8 mouse cellular contexts compared by ENCODE assay signal in the genomic region with DNA sequence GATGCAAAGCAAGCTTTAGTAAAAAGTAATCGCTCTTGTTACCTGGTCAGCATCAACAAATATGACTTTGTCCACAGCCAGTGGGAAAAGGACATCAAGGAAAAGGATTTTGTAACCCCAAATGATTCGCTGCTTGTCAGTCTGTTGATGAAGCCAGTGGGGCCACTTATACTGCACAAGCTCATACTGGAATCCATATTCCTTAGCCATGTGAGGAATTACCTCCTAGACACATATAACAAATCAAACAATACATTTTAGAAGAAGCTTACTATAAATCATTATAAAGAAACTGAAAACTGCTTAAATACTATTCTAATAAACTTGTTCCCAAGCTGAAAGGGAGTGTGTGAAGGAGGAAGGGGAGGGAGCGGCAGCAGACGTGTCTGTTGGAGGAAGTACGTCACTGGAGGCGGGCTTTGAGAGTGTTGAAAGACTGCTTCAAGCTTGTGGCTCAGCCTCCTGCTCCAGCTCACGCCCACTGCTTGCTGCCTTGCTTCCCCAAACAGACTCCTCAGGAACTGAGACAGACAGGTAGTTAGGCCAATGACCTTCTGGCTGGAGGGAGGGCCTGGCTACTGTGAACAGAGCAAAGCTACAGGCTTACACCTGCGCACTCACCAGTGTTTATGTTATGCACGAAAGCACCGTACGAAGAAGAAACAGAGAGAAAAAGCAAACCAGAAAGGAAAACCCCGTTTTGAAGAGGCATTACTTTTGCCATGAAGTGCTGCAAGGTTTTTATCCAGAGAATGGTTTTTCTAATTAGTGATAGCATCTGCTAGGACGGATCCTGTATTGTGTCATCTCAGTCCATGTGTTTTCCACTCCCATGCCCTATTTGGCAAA.
DNase-seq lines count a peak whose midpoint lies in the region; ATAC-seq and TF ChIP-seq lines count a peak whose summit lies in the region.

No protein-coding gene starts in this region.

- H3K27me3 ChIP-seq in embryonic facial prominence, embryonic 12.5 days = no peaks in the 10 kb centered on the region
- no peaks in the 10 kb centered on the region for H3K27me3 ChIP-seq in intestine, postnatal 0 days (replicated peaks; ENCODE audit: control insufficient read depth, insufficient read depth, low read length)
- H3K27me3 ChIP-seq in midbrain, embryonic 10.5 days (ENCODE audit: low read depth, poor library complexity, severe bottlenecking) = no peaks in the 10 kb centered on the region

- peak; percentile 100 for ATAC-seq in embryonic facial prominence, embryonic 12.5 days (ENCODE audit: insufficient number of reproducible peaks, insufficient read depth, low FRiP score, low TSS enrichment)
- ATAC-seq in granulocyte monocyte progenitor cell, adult 5-6 weeks (replicated peaks; ENCODE audit: poor library complexity, severe bottlenecking) = peak; percentile 97
- peak; percentile 99 for ATAC-seq in intestine, postnatal 0 days

- DNase-seq in adrenal gland, postnatal 36 days = peak; percentile 96 to 97
- DNase-seq in left cerebral cortex, postnatal 36 days (ENCODE audit: low spot score in 2 of 2) = peak; percentile 93 to 96
- DNase-seq in midbrain, embryonic 10.5 days (ENCODE audit: low spot score) = peak; percentile 96
- DNase-seq in right cerebral cortex, postnatal 4 days = peak; percentile 90
- peak; percentile 98 for DNase-seq in yolk sac, embryonic 10.5 days (ENCODE audit: low spot score)

- no peaks in the 10 kb centered on the region for H3K9me3 ChIP-seq in embryonic facial prominence, embryonic 12.5 days
- H3K9me3 ChIP-seq in intestine, postnatal 0 days (ENCODE audit: control insufficient read depth) = no peaks in the 10 kb centered on the region
- 0 out of 2 replicates have a peak, but pooled peaks cover 4% of the 10 kb centered on the region for H3K9me3 ChIP-seq in midbrain, embryonic 10.5 days (replicated peaks)

- peak overlapping the region; percentile 58 for H3K27ac ChIP-seq in embryonic facial prominence, embryonic 12.5 days
- H3K27ac ChIP-seq in intestine, postnatal 0 days (ENCODE audit: low read depth, low read length) = peak overlapping the region; percentile 75
- peak overlapping the region; percentile 69 for H3K27ac ChIP-seq in midbrain, embryonic 10.5 days (replicated peaks)

- intact Hi-C loops in left cerebral cortex, postnatal 36 days (cut with DNase I) = no loop called here

- H3K4me1 ChIP-seq in embryonic facial prominence, embryonic 12.5 days = no peaks in the 10 kb centered on the region
- H3K4me1 ChIP-seq in intestine, postnatal 0 days (replicated peaks; ENCODE audit: control insufficient read depth, insufficient read depth, low read length) = no peaks in the 10 kb centered on the region
- peaks cover 15% of the 10 kb centered on the region for H3K4me1 ChIP-seq in midbrain, embryonic 10.5 days

- no peak for TF ChIP-seq CTCF in intestine, postnatal 0 days (IDR thresholded peaks at IDR 0.05; ENCODE audit: low read depth)

- peaks cover 8% of the 10 kb centered on the region; the same call in 1 of the 2 replicates for H3K36me3 ChIP-seq in embryonic facial prominence, embryonic 12.5 days
- H3K36me3 ChIP-seq in intestine, postnatal 0 days (ENCODE audit: control insufficient read depth, insufficient read depth) = no peaks in the 10 kb centered on the region; the same call in 1 of the 2 replicates
- peaks cover 16% of the 10 kb centered on the region for H3K36me3 ChIP-seq in midbrain, embryonic 10.5 days

- peak overlapping the region; percentile 46 for H3K4me3 ChIP-seq in embryonic facial prominence, embryonic 12.5 days
- peak overlapping the region; percentile 52 for H3K4me3 ChIP-seq in intestine, postnatal 0 days (ENCODE audit: low read depth, low read length)
- H3K4me3 ChIP-seq in midbrain, embryonic 10.5 days = peak overlapping the region; percentile 56

- WGBS in embryonic facial prominence, embryonic 12.5 days = 1% methylated on average over 13 of the region's 13 CpGs
- under 1% methylated on average over 13 of the region's 13 CpGs for WGBS in intestine, postnatal 0 days
- under 1% methylated on average over 13 of the region's 13 CpGs for WGBS in midbrain, embryonic 10.5 days

- H3K9ac ChIP-seq in embryonic facial prominence, embryonic 12.5 days = peak overlapping the region; percentile 34; the same call in 1 of the 2 replicates
- peak overlapping the region; percentile 50 for H3K9ac ChIP-seq in intestine, postnatal 0 days (ENCODE audit: low read depth, low read length)

- H3K4me2 ChIP-seq in embryonic facial prominence, embryonic 12.5 days (replicated peaks) = peak overlapping the region; percentile 87
- H3K4me2 ChIP-seq in intestine, postnatal 0 days (replicated peaks; ENCODE audit: low read depth) = peak overlapping the region; percentile 83

Comparison
In these comparisons a context has a peak if more than half of its experiments do, and no peak if none do; other contexts are left out.
1. Peak in every context shown above with its lines: DNase-seq, ATAC-seq, H3K4me3 ChIP-seq and H3K27ac ChIP-seq.